Mouse (Mus musculus) kidney, adult 2 months (tissue): ENCODE data around the gene Mycbpap.

Experiments
- CTCF ChIP-seq: fragments of 200-500 bp; conservative IDR thresholded peaks from 2 replicates; pipeline ENCODE4 v1.5.1; 2011; ENCODE audit warnings: low read depth, mild to moderate bottlenecking, control low read depth, low read length, moderate library complexity, mixed read lengths; ENCODE audit not compliant: insufficient read depth, insufficient read length
- POLR2A ChIP-seq: fragments of 200-500 bp; IDR thresholded peaks from one replicate; pipeline ENCODE4 v1.6.1; 2011; ENCODE audit warnings: low read depth, low read length, control low read depth

DNA sequence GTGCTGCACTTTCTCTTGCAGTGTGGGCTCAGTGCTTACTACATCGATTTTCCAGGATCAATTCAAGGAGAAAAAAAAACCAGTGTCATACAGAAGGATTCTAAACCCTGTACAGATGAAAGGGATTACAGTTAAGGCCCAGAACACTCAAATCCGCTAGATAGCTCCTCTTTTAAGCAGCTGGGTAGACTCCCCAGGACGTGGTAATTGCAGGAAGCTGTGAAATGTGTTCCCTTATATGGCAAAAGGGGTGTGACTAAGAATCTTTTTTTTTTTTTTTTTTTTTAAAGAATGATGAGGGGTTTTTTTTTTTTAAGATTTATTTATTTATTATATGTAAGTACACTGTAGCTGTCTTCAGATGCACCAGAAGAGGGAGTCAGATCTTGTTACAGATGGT, 7.3 kb upstream of the Mycbpap start:
- no peak for TF ChIP-seq CTCF
- no peak for TF ChIP-seq POLR2A
